Mouse (Mus musculus) subcutaneous adipose tissue, adult 2 months (tissue): ENCODE results near the gene Sgpp2. TPM values are rescaled to one million over a fixed set of nuclear protein-coding genes. Genes with fewer than 3 reads are reported as not detected.

Experiments used
- polyA plus RNA-seq: library from polyadenylated mRNA; depleted of rRNA; stranded (reverse); fragments of >200 nt; gene quantifications from 2 replicates; pipeline ENCODE4 v1.2.3, GENCODE M21; 2012; ENCODE audit warnings: low replicate concordance; rRNA removed

Sgpp2 gene
- polyA plus RNA-seq: 5.3 TPM in 1 of 2 replicates, not detected in the other

DNA sequence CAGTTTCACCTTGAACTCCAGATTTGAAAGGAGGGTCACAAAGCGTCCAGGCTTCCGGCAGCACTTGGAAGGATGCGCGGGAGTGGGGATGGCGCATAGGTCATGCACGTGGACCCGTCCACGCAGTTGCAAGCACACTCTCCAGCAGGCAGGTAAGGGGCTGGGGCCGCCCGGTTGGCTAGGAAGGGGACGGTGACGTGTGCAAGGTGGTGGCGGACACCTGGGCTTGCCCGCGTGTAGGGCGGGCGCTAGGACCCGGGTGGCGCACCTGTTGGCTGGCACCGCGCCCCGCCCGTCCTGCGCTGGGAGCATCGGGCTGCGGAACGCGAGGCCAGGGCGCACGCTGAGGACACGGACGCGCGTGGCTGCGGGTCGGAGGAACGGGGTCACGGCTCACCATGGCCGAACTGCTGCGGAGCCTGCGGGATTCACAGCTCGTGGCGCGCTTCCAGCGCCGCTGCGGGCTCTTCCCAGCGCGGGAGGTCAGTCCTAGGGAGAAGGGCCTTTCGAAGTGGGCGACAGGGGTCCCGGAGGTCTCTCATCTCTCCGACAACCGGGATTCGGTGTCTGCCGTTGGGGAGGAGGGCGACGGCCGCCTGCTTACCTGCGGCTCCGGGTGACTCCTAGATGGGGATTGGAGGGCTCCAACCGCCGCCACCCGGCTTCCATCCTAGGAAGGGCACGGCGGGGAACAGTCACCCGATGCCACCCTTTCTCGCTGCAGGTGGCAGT is at the start of gene Sgpp2:
Sgpp2 (plus strand) TSS at position 325 of the 732 bp plus-strand sequence.

Other genes with a start within 250 kb of the Sgpp2 start
- not detected in 2 replicates for gene Pax3, start 113.2 kb upstream of the Sgpp2 start, polyA plus RNA-seq
- 25.6 and 30.4 TPM in 2 replicates for gene Farsb, start 178.6 kb downstream of the Sgpp2 start, polyA plus RNA-seq
- gene Mogat1, start 200.6 kb downstream of the Sgpp2 start, polyA plus RNA-seq: 29.2 and 33.4 TPM in 2 replicates
- gene BC035947, start 201.8 kb downstream of the Sgpp2 start, polyA plus RNA-seq: 0.21 and 0.98 TPM in 2 replicates